Mouse (Mus musculus): ENCODE results near the gene Prorsd1. TPM values are rescaled to one million over a fixed set of nuclear protein-coding genes. Genes with fewer than 3 reads are reported as not detected.
"Not testable (repeated sequence)": the region's sequence is repeated elsewhere in the genome, so short reads cannot be mapped to it uniquely, and the experiment has no call there.

The Prorsd1 gene
- polyA plus RNA-seq, 1 experiment = not detected

GRCm38 (mm10) chr11:29546762-29547161 is 31.9 kb upstream of the Prorsd1 start:
- no peak overlapping the region for H3K27ac ChIP-seq (ENCODE audit: insufficient read depth, low read depth, low read length)
- no peak overlapping the region for H3K4me3 ChIP-seq (ENCODE audit: insufficient read depth, low read depth, low read length)
- TF ChIP-seq CTCF (IDR thresholded peaks at IDR 0.05; ENCODE audit: insufficient read depth, low read depth, low read length) (no peak), POLR2A (IDR thresholded peaks at IDR 0.05; ENCODE audit: insufficient read depth, low read depth, low read length) (no peak)
- no peaks in the 10 kb centered on the region; the same call in 1 of the 2 replicates for H3K4me1 ChIP-seq (ENCODE audit: control insufficient read depth, insufficient read depth, low read length)
- WGBS = 14% methylated on average over 2 of the region's 2 CpGs

GRCm38 (mm10) chr11:29546297-29546696 is 31.5 kb upstream of the Prorsd1 start:
- H3K4me1 ChIP-seq (ENCODE audit: control insufficient read depth, insufficient read depth, low read length); H3K4me3 ChIP-seq (ENCODE audit: insufficient read depth, low read depth, low read length); H3K27ac ChIP-seq (ENCODE audit: insufficient read depth, low read depth, low read length): not testable (repeated sequence)
- 91% methylated on average over 2 of the region's 2 CpGs for WGBS

GRCm38 (mm10) chr11:29545150-29545752 is 30.4 kb upstream of the Prorsd1 start:
- WGBS = 88% methylated on average over 4 of the region's 4 CpGs
- H3K27ac ChIP-seq (ENCODE audit: insufficient read depth, low read depth, low read length); H3K4me3 ChIP-seq (ENCODE audit: insufficient read depth, low read depth, low read length); H3K4me1 ChIP-seq (ENCODE audit: control insufficient read depth, insufficient read depth, low read length): not testable (repeated sequence)

GRCm38 (mm10) chr11:29544225-29544945 is 29.6 kb upstream of the Prorsd1 start:
- WGBS = 81% methylated on average over 3 of the region's 3 CpGs
- no peak overlapping the region for H3K27ac ChIP-seq (ENCODE audit: insufficient read depth, low read depth, low read length)
- H3K4me1 ChIP-seq (ENCODE audit: control insufficient read depth, insufficient read depth, low read length) = no peaks in the 10 kb centered on the region; the same call in 1 of the 2 replicates
- TF ChIP-seq POLR2A (IDR thresholded peaks at IDR 0.05; ENCODE audit: insufficient read depth, low read depth, low read length) = no peak
- no peak for TF ChIP-seq CTCF (IDR thresholded peaks at IDR 0.05; ENCODE audit: insufficient read depth, low read depth, low read length)
- no peak overlapping the region for H3K4me3 ChIP-seq (ENCODE audit: insufficient read depth, low read depth, low read length)

GRCm38 (mm10) chr11:29538201-29538600 is 23.4 kb upstream of the Prorsd1 start:
- TF ChIP-seq CTCF (IDR thresholded peaks at IDR 0.05; ENCODE audit: insufficient read depth, low read depth, low read length) (no peak), POLR2A (IDR thresholded peaks at IDR 0.05; ENCODE audit: insufficient read depth, low read depth, low read length) (no peak)
- Histone ChIP-seq H3K4me3 (ENCODE audit: insufficient read depth, low read depth, low read length) (no peak overlapping the region), H3K4me1 (ENCODE audit: control insufficient read depth, insufficient read depth, low read length) (no peaks in the 10 kb centered on the region), H3K27ac (ENCODE audit: insufficient read depth, low read depth, low read length) (no peak overlapping the region)
- WGBS = 100% methylated on average over 1 of the region's 1 CpGs

- WGBS = 2% methylated on average over 47 of the region's 47 CpGs
- TF ChIP-seq CTCF (IDR thresholded peaks at IDR 0.05; ENCODE audit: insufficient read depth, low read depth, low read length) (0 out of 2 replicates have a peak, but pooled peaks have one; percentile 29), POLR2A (IDR thresholded peaks at IDR 0.05; ENCODE audit: insufficient read depth, low read depth, low read length) (peak; percentile 86)
- peak within 1 kb of the TSS; percentile 74; the same call in 1 of the 2 replicates for H3K27ac ChIP-seq (ENCODE audit: insufficient read depth, low read depth, low read length)
- H3K4me1 ChIP-seq (ENCODE audit: control insufficient read depth, insufficient read depth, low read length) = no peaks in the 10 kb centered on the region
- H3K4me3 ChIP-seq (ENCODE audit: insufficient read depth, low read depth, low read length) = peak within 1 kb of the TSS; percentile 76
Measured at GRCm38 (mm10) chr11:29525988-29526794, 11.4 kb upstream of the Prorsd1 start, which contains the start of gene Mtif2. Gene Mtif2, plus strand, starts transcription at chr11:29526408.

- no peak for TF ChIP-seq CTCF (IDR thresholded peaks at IDR 0.05; ENCODE audit: insufficient read depth, low read depth, low read length)
- TF ChIP-seq POLR2A (IDR thresholded peaks at IDR 0.05; ENCODE audit: insufficient read depth, low read depth, low read length) = no peak
- 0 out of 2 replicates have a peak, but pooled peaks cover 3% of the 10 kb centered on the region for H3K4me1 ChIP-seq (ENCODE audit: control insufficient read depth, insufficient read depth, low read length)
- 0 out of 2 replicates have a peak overlapping the region, but pooled peaks have one; percentile 7 for H3K27ac ChIP-seq (ENCODE audit: insufficient read depth, low read depth, low read length)
- WGBS = 32% methylated on average over 10 of the region's 10 CpGs
- H3K4me3 ChIP-seq (ENCODE audit: insufficient read depth, low read depth, low read length) = no peak overlapping the region
Measured at GRCm38 (mm10) chr11:29514325-29514681, 530 bp downstream of the Prorsd1 start.

GRCm38 (mm10) chr11:29512818-29513535 is 1.9 kb downstream of the Prorsd1 start:
- TF ChIP-seq CTCF (IDR thresholded peaks at IDR 0.05; ENCODE audit: insufficient read depth, low read depth, low read length) = no peak
- TF ChIP-seq POLR2A (IDR thresholded peaks at IDR 0.05; ENCODE audit: insufficient read depth, low read depth, low read length) = no peak
- H3K27ac ChIP-seq (ENCODE audit: insufficient read depth, low read depth, low read length) = no peak overlapping the region
- H3K4me3 ChIP-seq (ENCODE audit: insufficient read depth, low read depth, low read length) = no peak overlapping the region
- 0 out of 2 replicates have a peak, but pooled peaks cover 3% of the 10 kb centered on the region for H3K4me1 ChIP-seq (ENCODE audit: control insufficient read depth, insufficient read depth, low read length)
- 91% methylated on average over 4 of the region's 4 CpGs for WGBS

Measured in olfactory bulb, adult 2 months (tissue).